Mouse (Mus musculus) megakaryocyte, embryonic 14.5 days (primary cell): ENCODE data around the gene Cldn34b2. TPM values are rescaled to one million over a fixed set of nuclear protein-coding genes. Genes with fewer than 3 reads are reported as not detected.
"Not testable (repeated sequence)": the region's sequence is repeated elsewhere in the genome, so short reads cannot be mapped to it uniquely, and the experiment has no call there.

Experiments used
- H3K27me3 ChIP-seq: replicated peaks from 2 replicates; pipeline ENCODE3; 2012; ENCODE audit warnings: inconsistent platforms
- H3K36me3 ChIP-seq: replicated peaks from 2 replicates; pipeline ENCODE3; 2012; ENCODE audit warnings: low read length, inconsistent platforms, mixed read lengths
- H3K4me1 ChIP-seq: 2 replicates; pipeline ENCODE4 v1.6.1; 2012; ENCODE audit warnings: inconsistent platforms
- H3K4me3 ChIP-seq: replicated peaks from 2 replicates; pipeline ENCODE3; 2012; ENCODE audit warnings: moderate library complexity, mild to moderate bottlenecking, inconsistent platforms
- H3K9me3 ChIP-seq: 2 replicates; pipeline ENCODE4 v1.6.1; 2012; ENCODE audit warnings: inconsistent platforms
- FLI1 ChIP-seq: IDR thresholded peaks from 2 replicates; pipeline ENCODE4 v1.6.1; 2012; ENCODE audit warnings: low read length, inconsistent platforms, mixed read lengths
- GATA1 ChIP-seq: IDR thresholded peaks from 3 replicates; pipeline ENCODE4 v1.6.1; 2012; ENCODE audit warnings: mixed read lengths, low read length, inconsistent platforms, borderline replicate concordance
- polyA plus RNA-seq: library from polyadenylated mRNA; stranded (reverse); fragments of >175 nt; gene quantifications from 2 replicates; pipeline ENCODE4 v1.2.3, GENCODE M21; 2012; ENCODE audit warnings: low replicate concordance; ENCODE audit not compliant: insufficient read depth

Gene Cldn34b2
- not detected in 2 replicates for polyA plus RNA-seq

DNA sequence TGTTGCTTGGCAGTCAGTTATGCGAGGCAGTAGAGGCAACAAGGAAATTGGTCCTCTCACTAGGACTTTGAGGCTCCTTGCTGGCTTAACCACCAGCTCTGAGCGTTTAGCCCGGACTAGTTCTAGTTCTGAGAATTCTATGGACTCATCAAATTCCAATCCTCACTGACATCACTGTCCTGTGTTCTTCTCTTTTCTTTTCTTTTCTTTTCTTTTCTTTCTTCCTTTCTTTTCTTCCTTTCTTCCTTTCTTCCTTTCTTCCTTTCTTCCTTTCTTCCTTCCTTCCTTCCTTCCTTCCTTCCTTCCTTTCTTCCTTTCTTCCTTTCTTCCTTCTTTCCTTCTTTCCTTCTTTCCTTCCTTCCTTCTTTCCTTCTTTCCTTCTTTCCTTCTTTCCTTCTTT lies at the start of gene Cldn34b2:
Gene Cldn34b2 (minus strand): TSS at position 101 of the 400 bp plus-strand sequence.
- H3K4me1 ChIP-seq, H3K36me3 ChIP-seq, H3K9me3 ChIP-seq, H3K4me3 ChIP-seq, H3K27me3 ChIP-seq: not testable (repeated sequence)

DNA sequence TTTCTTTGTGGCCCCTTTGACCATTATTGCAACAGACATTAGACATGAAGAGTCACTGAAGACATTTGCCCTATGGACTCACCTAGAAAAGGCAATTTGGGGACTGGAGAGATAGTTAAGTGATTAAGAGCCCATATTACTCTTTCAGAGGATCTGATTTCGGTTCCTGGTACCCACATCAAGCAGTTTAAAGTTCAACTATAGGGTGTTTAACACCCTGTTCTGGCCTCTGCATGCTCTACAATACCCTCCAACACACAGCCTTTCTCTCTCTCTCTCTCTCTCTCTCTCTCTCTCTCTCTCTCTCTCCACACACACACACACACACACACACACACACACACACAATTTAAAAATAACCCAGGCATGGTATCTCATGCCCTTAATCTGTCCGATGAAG lies 49.4 kb upstream of the Cldn34b2 start:
- H3K27me3 ChIP-seq: no peaks in the 10 kb centered on the region
- H3K36me3 ChIP-seq: no peaks in the 10 kb centered on the region
- peaks cover 6% of the 10 kb centered on the region for H3K9me3 ChIP-seq
- no peak for TF ChIP-seq GATA1
- TF ChIP-seq FLI1: no peak
- H3K4me3 ChIP-seq: no peak overlapping the region
- no peaks in the 10 kb centered on the region for H3K4me1 ChIP-seq

DNA sequence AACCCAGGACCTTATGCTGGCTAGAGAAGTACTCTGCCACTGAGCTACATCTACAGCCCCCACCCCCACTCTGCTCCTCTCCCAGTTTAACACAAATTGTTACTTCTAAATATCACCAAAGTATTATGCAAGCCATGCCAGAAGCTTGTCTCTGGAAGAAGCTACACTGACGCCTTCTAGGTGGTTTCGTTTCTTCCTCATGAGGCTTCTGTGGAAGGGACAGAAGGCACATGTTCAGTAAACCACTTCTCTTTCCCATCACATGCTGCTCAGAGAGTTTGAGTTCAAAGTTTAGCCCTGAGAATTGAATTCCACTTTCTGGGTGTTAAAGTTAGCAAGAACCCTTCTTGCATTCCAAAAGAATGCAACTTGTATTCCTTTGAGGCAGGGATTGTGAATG lies 49.0 kb upstream of the Cldn34b2 start:
- TF ChIP-seq FLI1 (no peak), GATA1 (no peak)
- no peaks in the 10 kb centered on the region for H3K4me1 ChIP-seq
- no peak overlapping the region for H3K4me3 ChIP-seq
- H3K36me3 ChIP-seq: no peaks in the 10 kb centered on the region
- H3K27me3 ChIP-seq: no peaks in the 10 kb centered on the region
- H3K9me3 ChIP-seq: peaks cover 6% of the 10 kb centered on the region

DNA sequence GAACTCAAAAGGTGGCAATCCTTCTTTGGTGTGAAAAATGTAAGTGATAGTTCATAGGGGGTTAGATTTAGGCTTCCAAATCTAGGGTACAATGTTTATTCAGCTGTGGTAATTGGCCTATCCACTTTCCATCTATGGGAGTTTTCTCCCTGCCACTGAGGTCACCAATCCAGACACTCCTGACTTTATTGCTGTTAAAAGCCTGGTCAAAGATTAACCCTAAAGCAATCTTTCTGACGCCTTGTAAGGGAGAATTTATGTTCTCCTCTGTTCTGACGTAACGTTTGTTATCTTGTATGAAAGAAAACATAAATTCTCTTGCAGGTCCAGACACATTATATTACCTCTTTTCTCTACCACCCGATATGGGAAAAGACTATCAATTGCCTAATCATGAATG lies 47.4 kb upstream of the Cldn34b2 start:
- Histone ChIP-seq H3K9me3 (peaks cover 6% of the 10 kb centered on the region), H3K36me3 (no peaks in the 10 kb centered on the region), H3K4me1 (no peaks in the 10 kb centered on the region), H3K27me3 (no peaks in the 10 kb centered on the region), H3K4me3 (no peak overlapping the region)
- no peak for TF ChIP-seq FLI1
- no peak for TF ChIP-seq GATA1

DNA sequence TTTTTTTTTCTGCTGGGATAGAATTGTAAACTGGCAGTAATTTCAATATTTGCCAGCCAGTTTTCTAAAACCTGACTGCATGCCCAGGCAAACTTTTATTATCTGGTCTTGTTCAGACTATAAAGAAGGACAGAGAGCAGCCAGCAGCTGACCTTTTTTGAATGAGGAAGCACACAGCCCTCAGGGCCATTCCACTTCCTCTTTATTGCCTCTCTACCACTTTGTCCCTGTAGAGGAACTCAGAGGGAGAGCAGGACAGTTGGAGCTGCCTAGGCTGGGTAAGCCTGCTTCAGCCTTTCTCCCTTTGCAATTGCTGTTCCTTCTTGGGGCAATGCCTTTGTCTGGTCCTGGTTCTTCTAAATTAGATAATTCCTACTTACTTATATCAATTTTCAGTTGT lies 44.1 kb upstream of the Cldn34b2 start:
- Histone ChIP-seq H3K4me3 (no peak overlapping the region), H3K27me3 (no peaks in the 10 kb centered on the region), H3K9me3 (peaks cover 6% of the 10 kb centered on the region), H3K36me3 (no peaks in the 10 kb centered on the region), H3K4me1 (no peaks in the 10 kb centered on the region)
- no peak for TF ChIP-seq GATA1

DNA sequence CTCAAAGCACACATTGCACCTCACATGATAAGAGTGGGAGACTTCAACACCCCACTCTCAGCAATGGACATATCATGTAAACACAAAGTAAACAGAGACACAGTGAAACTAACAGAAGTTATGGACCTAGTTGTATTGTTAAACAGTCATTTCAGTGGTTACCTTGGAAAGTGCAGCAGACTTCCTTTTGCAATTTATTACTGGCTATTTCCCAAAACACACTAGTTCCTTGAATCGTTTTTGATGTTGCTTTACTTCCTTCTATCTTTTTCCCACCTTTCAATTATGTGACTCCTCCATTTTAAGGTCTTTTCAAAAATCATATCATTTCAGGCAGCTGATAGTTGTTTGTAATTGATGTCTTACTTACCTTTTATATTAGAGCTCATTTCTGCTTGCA lies 43.5 kb upstream of the Cldn34b2 start:
- Histone ChIP-seq H3K9me3 (peaks cover 6% of the 10 kb centered on the region), H3K4me3 (no peak overlapping the region), H3K36me3 (no peaks in the 10 kb centered on the region), H3K27me3 (no peaks in the 10 kb centered on the region), H3K4me1 (no peaks in the 10 kb centered on the region)
- TF ChIP-seq FLI1: no peak
- TF ChIP-seq GATA1: no peak

DNA sequence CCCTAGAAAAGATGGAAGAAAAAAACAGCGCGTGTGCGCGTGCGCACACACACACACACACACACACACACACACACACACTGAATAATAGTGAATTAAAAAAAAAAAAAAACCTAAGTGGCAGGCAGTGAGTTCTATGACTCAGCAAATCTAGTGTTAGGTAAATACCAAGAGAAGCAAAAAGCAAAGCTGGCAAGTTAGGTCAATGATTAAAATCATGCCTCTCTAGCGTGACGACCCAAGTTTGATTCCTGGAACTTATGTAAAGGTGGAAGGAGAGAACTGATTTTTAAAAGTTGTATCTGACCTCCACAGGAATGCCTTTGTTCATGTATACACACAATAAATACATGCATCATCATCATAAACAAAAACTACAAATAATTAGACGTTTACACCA lies 41.7 kb upstream of the Cldn34b2 start:
- no peak overlapping the region for H3K4me3 ChIP-seq
- no peaks in the 10 kb centered on the region for H3K27me3 ChIP-seq
- H3K4me1 ChIP-seq: no peaks in the 10 kb centered on the region
- H3K36me3 ChIP-seq: no peaks in the 10 kb centered on the region
- peaks cover 6% of the 10 kb centered on the region for H3K9me3 ChIP-seq
- no peak for TF ChIP-seq FLI1
- TF ChIP-seq GATA1: no peak

DNA sequence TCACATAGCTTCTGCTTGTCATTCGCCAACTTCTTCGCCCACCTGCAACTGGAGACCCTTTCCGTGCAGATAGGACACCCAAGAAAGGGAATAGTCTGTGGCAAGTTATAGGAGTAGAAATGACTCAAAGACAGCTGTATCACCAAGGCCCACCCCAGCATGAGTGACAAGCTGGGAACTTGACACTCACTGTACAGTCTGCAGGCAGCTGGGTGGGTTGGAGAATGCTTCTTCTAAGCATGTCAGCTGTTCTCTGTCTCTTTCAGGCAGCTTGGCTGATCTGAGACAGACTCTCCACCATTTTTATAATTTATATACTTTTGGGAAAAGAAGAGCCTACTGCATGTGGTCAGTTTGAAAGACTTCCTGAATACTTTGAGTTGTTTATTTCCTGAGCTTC lies 39.5 kb upstream of the Cldn34b2 start:
- no peaks in the 10 kb centered on the region for H3K9me3 ChIP-seq
- TF ChIP-seq GATA1 (no peak), FLI1 (no peak)

DNA sequence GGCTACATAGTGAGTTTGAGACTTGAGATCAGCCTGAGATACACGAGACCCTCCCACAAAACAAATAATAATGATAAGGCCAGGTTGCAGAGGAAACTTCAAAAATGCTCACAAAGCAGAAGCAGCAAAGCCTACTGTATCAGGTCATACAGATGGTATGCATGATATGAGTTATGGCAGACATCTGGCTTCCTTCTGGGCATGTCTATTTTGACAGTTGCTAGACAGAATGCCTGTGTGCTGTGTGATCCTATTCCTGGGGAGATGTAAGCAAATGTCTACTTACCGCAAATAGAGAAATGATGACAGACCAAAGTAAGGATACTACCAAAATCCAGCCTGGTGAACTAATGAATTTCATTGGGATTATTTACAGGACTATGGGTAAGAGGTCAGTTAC lies 38.1 kb upstream of the Cldn34b2 start:
- no peaks in the 10 kb centered on the region for H3K4me1 ChIP-seq
- H3K27me3 ChIP-seq: no peaks in the 10 kb centered on the region
- H3K4me3 ChIP-seq: no peak overlapping the region
- no peaks in the 10 kb centered on the region for H3K9me3 ChIP-seq
- H3K36me3 ChIP-seq: no peaks in the 10 kb centered on the region
- TF ChIP-seq FLI1 (no peak), GATA1 (no peak)

More for the DNA sequence above, 39.5 kb upstream of the Cldn34b2 start:
- Histone ChIP-seq H3K4me3 (no peak overlapping the region), H3K4me1 (no peaks in the 10 kb centered on the region), H3K36me3 (no peaks in the 10 kb centered on the region), H3K27me3 (no peaks in the 10 kb centered on the region)

DNA sequence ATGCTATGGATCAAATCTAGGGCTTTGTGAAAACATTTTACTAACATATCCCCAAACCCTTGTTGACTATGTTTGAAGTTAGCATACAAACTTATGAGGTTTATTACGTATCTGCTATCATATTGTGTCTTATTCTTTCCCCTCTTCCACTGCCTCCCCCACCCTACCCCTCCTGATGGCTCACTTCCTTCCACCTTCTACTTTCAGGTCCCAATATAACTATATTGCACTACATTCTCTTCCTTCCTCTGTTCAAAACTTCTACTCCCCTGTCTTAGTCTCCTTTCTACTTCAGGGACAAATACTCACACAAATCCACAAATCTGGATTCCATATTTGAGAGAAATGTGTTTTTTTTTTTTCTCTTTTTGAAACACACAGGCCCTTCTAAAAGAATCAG lies 35.3 kb upstream of the Cldn34b2 start:
- Histone ChIP-seq H3K4me3 (no peak overlapping the region), H3K36me3 (no peaks in the 10 kb centered on the region), H3K9me3 (no peaks in the 10 kb centered on the region), H3K27me3 (no peaks in the 10 kb centered on the region), H3K4me1 (no peaks in the 10 kb centered on the region)
- TF ChIP-seq FLI1: no peak
- no peak for TF ChIP-seq GATA1

DNA sequence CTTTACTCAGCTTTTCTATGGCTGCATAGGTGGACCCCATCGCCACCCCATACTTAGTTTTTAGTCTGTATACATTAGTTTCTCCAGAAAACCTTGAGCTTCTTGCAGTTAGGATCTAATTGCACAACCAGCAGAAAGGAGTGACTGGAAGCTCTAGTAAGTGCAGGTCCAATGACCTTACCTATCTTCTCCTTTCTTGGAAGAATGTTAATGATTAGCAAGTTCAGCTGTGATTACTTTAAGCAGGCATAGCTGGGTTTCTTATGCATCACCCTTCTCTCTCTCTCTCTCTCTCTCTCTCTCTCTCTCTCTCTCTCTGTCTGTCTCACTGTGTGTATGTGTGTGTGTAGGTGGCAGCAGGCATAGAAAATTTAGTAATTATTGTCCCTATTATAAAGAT lies 23.7 kb upstream of the Cldn34b2 start:
- H3K36me3 ChIP-seq: no peaks in the 10 kb centered on the region
- no peaks in the 10 kb centered on the region for H3K4me1 ChIP-seq
- peaks cover 3% of the 10 kb centered on the region for H3K27me3 ChIP-seq
- H3K9me3 ChIP-seq: no peaks in the 10 kb centered on the region
- TF ChIP-seq GATA1: no peak
- TF ChIP-seq FLI1: no peak
- H3K4me3 ChIP-seq: no peak overlapping the region

DNA sequence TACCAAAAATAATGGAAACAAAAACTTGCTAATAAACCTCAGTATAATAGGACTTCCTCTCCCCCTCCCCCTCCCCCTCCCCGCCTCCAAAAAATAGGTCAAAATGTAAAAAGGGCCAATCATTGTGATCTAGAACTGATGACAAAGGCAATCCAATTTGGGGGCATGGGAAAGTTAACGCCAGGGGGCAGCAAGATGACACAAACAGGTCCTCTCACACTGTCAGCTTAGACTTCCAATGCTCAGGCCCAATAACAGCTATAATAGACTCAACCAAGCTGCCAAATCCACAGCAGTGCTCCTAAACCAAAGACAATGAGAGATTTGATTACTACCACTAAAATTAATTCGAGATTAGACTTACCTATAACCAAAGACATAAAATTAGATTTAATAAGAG lies 16.5 kb upstream of the Cldn34b2 start:
- H3K4me3 ChIP-seq: no peak overlapping the region
- TF ChIP-seq GATA1 (no peak), FLI1 (no peak)
- H3K36me3 ChIP-seq: no peaks in the 10 kb centered on the region
- no peaks in the 10 kb centered on the region for H3K4me1 ChIP-seq
- H3K9me3 ChIP-seq: no peaks in the 10 kb centered on the region
- H3K27me3 ChIP-seq: peaks cover 3% of the 10 kb centered on the region
